Mouse (Mus musculus): Measurements from ENCODE around the gene Grhpr. TPM values are rescaled to one million over a fixed set of nuclear protein-coding genes. Genes with fewer than 3 reads are reported as not detected.
"Not testable (repeated sequence)": the region's sequence is repeated elsewhere in the genome, so short reads cannot be mapped to it uniquely, and the experiment has no call there.

The Grhpr gene
- total and polyA plus RNA-seq, 3 experiments: 27.3 to 76.4 TPM; not detected in 1

DNA sequence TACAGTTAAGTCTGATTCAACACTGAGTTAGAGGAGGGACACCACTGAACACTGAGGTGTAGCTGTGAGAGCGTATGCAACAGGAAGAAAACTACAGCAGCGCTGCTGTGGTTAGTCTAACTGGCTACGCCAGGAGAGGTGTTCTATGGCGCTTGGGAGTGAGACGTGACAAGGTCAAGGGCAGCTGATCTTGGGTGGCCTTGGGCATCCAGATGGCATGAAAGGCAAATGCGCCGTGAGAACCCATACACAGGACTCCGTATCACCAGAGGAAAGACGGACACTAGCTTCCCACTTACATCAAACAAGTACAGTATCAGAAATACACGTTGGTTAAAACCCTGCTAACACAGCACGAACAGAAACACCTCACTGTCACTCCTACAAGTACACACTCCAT is 11.1 kb downstream of the Grhpr start:
- H3K4me3 ChIP-seq (ENCODE audit: control insufficient read depth in 1 of 2, insufficient read depth in 1 of 2, low read depth in 2 of 2, low read length in 2 of 2); H3K79me2 ChIP-seq (ENCODE audit: control insufficient read depth, insufficient read depth, low read length, poor library complexity); H3K27me3 ChIP-seq (ENCODE audit: control insufficient read depth in 1 of 2, insufficient read depth in 2 of 2, low read length in 2 of 2); DNase-seq (ENCODE audit: low read depth, low spot score); H3K9me3 ChIP-seq (replicated peaks; ENCODE audit: insufficient read depth, low read length); H3K4me1 ChIP-seq (ENCODE audit: control insufficient read depth in 1 of 2, insufficient read depth in 2 of 2, low read length in 2 of 2); H3K27ac ChIP-seq (ENCODE audit: control insufficient read depth, low read depth, low read length); H3K36me3 ChIP-seq (ENCODE audit: control insufficient read depth in 1 of 2, insufficient read depth in 2 of 2, low read length in 2 of 2); H3K9ac ChIP-seq (ENCODE audit: control insufficient read depth, low read depth, low read length, poor library complexity, severe bottlenecking): not testable (repeated sequence)

DNA sequence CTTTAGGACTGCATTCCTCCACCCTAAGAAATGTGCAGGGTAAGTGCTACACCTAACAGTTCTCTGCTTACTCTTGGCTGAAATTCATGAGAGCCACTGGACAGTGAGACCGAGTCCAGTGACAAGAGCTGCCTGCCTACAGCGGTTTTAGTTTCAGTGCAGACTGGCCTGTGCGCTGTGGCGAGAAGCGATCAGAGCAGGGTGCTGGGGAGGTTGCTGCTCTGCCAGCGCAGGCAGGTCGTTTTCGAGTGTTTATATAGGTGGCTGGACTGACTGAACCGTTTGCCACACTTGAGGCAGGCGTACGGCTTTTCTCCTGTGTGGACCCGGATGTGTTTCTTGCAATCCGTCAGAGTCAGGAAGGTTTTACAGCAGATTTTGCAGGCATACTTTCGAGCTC is 12.0 kb downstream of the Grhpr start:
- H3K9me3 ChIP-seq (replicated peaks; ENCODE audit: insufficient read depth, low read length); H3K4me1 ChIP-seq (ENCODE audit: control insufficient read depth in 1 of 2, insufficient read depth in 2 of 2, low read length in 2 of 2); H3K79me2 ChIP-seq (ENCODE audit: control insufficient read depth, insufficient read depth, low read length, poor library complexity); H3K4me3 ChIP-seq (ENCODE audit: control insufficient read depth in 1 of 2, insufficient read depth in 1 of 2, low read depth in 2 of 2, low read length in 2 of 2); DNase-seq (ENCODE audit: low read depth, low spot score); H3K27ac ChIP-seq (ENCODE audit: control insufficient read depth, low read depth, low read length); H3K9ac ChIP-seq (ENCODE audit: control insufficient read depth, low read depth, low read length, poor library complexity, severe bottlenecking); H3K36me3 ChIP-seq (ENCODE audit: control insufficient read depth in 1 of 2, insufficient read depth in 2 of 2, low read length in 2 of 2); H3K27me3 ChIP-seq (ENCODE audit: control insufficient read depth in 1 of 2, insufficient read depth in 2 of 2, low read length in 2 of 2): not testable (repeated sequence)

DNA sequence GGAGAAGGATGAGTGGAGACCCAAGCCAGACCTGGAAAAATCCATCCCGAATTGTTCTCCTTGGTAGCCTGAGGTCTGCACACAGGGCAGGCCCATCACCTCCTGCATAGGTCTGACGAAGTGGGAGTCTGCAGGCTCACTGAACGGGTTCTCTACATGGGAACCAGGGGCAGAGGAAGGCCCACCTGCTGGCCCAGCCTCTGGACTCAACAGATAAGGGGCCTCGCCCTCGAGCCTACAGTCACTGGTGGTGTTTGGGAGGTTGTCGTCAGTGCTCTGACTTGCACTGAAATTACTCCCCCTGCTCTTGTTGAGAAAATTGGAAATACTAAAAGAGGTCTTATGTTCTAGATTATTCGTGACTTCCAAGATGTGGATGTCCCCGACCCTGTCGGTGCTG is 12.7 kb downstream of the Grhpr start:
- peak; percentile 57 for DNase-seq (ENCODE audit: low read depth, low spot score)
- H3K27ac ChIP-seq (ENCODE audit: control insufficient read depth, low read depth, low read length): no peak overlapping the region
- TF ChIP-seq TAL1 (IDR thresholded peaks at IDR 0.05; ENCODE audit: low read length) (peak; percentile 84), SIN3A (IDR thresholded peaks at IDR 0.05; ENCODE audit: low read length) (no peak)
- no peaks in the 10 kb centered on the region for H3K9me3 ChIP-seq (replicated peaks; ENCODE audit: insufficient read depth, low read length)
- H3K36me3 ChIP-seq (ENCODE audit: control insufficient read depth in 1 of 2, insufficient read depth in 2 of 2, low read length in 2 of 2): no peaks in the 10 kb centered on the region
- no peaks in the 10 kb centered on the region for H3K27me3 ChIP-seq (ENCODE audit: control insufficient read depth in 1 of 2, insufficient read depth in 2 of 2, low read length in 2 of 2)
- H3K4me1 ChIP-seq (ENCODE audit: control insufficient read depth in 1 of 2, insufficient read depth in 2 of 2, low read length in 2 of 2): no peaks in the 10 kb centered on the region; a peak in 1 of 4 replicates
- no peaks in the 10 kb centered on the region for H3K79me2 ChIP-seq (ENCODE audit: control insufficient read depth, insufficient read depth, low read length, poor library complexity)
- H3K9ac ChIP-seq (ENCODE audit: control insufficient read depth, low read depth, low read length, poor library complexity, severe bottlenecking): no peak overlapping the region
- H3K4me3 ChIP-seq (ENCODE audit: control insufficient read depth in 1 of 2, insufficient read depth in 1 of 2, low read depth in 2 of 2, low read length in 2 of 2): no peak overlapping the region

DNA sequence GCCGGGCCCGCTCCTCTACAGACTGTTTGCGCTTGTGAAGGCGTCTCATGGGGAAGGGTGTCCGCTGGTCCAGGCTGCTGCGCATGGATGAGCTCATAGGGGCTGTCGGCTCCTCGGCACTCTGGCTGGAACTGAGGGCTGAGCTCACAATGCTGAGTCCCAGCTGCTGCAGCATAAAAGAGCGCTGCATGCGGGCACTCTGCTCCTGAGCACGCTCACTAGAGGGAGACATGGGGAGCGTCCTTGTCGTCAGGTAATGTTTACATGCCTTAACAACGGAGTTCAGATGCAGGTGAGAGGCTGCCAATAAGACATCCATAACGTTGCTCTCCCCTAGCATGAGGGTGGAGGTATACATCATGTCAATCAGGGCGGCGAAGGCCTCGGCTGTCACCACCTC is 13.6 kb downstream of the Grhpr start:
- no peaks in the 10 kb centered on the region for H3K79me2 ChIP-seq (ENCODE audit: control insufficient read depth, insufficient read depth, low read length, poor library complexity)
- TF ChIP-seq SMC3 (IDR thresholded peaks at IDR 0.05; ENCODE audit: low read depth, low read length) (no peak), KAT2A (conservative IDR thresholded peaks at IDR 0.05; ENCODE audit: low read depth, low read length) (no peak), HCFC1 (IDR thresholded peaks at IDR 0.05; ENCODE audit: low read depth, low read length) (no peak), ETS1 (IDR thresholded peaks at IDR 0.05; ENCODE audit: low read depth, low read length) (no peak)
- no peak overlapping the region for H3K9ac ChIP-seq (ENCODE audit: control insufficient read depth, low read depth, low read length, poor library complexity, severe bottlenecking)
- no peak overlapping the region for H3K27ac ChIP-seq (ENCODE audit: control insufficient read depth, low read depth, low read length)
- DNase-seq (ENCODE audit: low read depth, low spot score): no peak
- H3K36me3 ChIP-seq (ENCODE audit: control insufficient read depth in 1 of 2, insufficient read depth in 2 of 2, low read length in 2 of 2): no peaks in the 10 kb centered on the region
- no peaks in the 10 kb centered on the region; a peak in 1 of 4 replicates for H3K4me1 ChIP-seq (ENCODE audit: control insufficient read depth in 1 of 2, insufficient read depth in 2 of 2, low read length in 2 of 2)
- no peaks in the 10 kb centered on the region for H3K9me3 ChIP-seq (replicated peaks; ENCODE audit: insufficient read depth, low read length)
- no peak overlapping the region for H3K4me3 ChIP-seq (ENCODE audit: control insufficient read depth in 1 of 2, insufficient read depth in 1 of 2, low read depth in 2 of 2, low read length in 2 of 2)
- H3K27me3 ChIP-seq (ENCODE audit: control insufficient read depth in 1 of 2, insufficient read depth in 2 of 2, low read length in 2 of 2): no peaks in the 10 kb centered on the region

Measured in MEL (cell line).